Mouse (Mus musculus) hindbrain, embryonic 13.5 days (tissue): ENCODE data around the gene Prdm11. TPM values are rescaled to one million over a fixed set of nuclear protein-coding genes. Genes with fewer than 3 reads are reported as not detected.
A peak's percentile ranks its signal among the peaks of the same experiment; 100 is the strongest.

Source experiments
- ATAC-seq: fragments of 200-750 bp; cut with Nextera tagmentation; 2 replicates; pipeline ENCODE4 v1.8.0; 2017; ENCODE audit warnings: moderate TSS enrichment; ENCODE audit not compliant: low FRiP score
- H3K27ac ChIP-seq: fragments of 300-500 bp; sonication (generic); 2 replicates; pipeline ENCODE4 v1.5.1; 2015; ENCODE audit warnings: inconsistent platforms, mild to moderate bottlenecking, moderate library complexity
- H3K27me3 ChIP-seq: fragments of 300-500 bp; sonication (generic); 2 replicates; pipeline ENCODE4 v1.6.1; 2015; ENCODE audit warnings: mild to moderate bottlenecking, inconsistent platforms
- H3K36me3 ChIP-seq: fragments of 300-500 bp; sonication (generic); 2 replicates; pipeline ENCODE4 v1.6.1; 2015; ENCODE audit warnings: mild to moderate bottlenecking, inconsistent platforms
- H3K4me1 ChIP-seq: fragments of 300-500 bp; sonication (generic); replicated peaks from 2 replicates; pipeline ENCODE4 v1.6.1; 2015; ENCODE audit warnings: inconsistent platforms
- H3K4me2 ChIP-seq: fragments of 300-500 bp; sonication (generic); 2 replicates; pipeline ENCODE4 v1.6.1; 2015; ENCODE audit warnings: inconsistent platforms, mild to moderate bottlenecking, moderate library complexity
- H3K4me3 ChIP-seq: fragments of 300-500 bp; sonication (generic); 2 replicates; pipeline ENCODE4 v1.5.1; 2015; ENCODE audit warnings: mild to moderate bottlenecking, inconsistent platforms
- H3K9ac ChIP-seq: fragments of 300-500 bp; sonication (generic); 2 replicates; pipeline ENCODE4 v1.6.1; 2015; ENCODE audit warnings: mild to moderate bottlenecking, inconsistent platforms
- H3K9me3 ChIP-seq: fragments of 300-500 bp; sonication (generic); 2 replicates; pipeline ENCODE4 v1.6.1; 2016; ENCODE audit warnings: inconsistent platforms
- WGBS: fragments of 180-500 bp; shearing (Covaris S2); methylation state at CpG from one replicate; pipeline ENCODE4 v1.1.7; 2015; 5-methylcytosine and 5-hydroxymethylcytosine counted together
- polyA plus RNA-seq: library from polyadenylated mRNA; unstranded; fragments of >200 nt; fragmentation: Nextera tagmentation; extraction: Ambion mirVana; gene quantifications from 2 replicates; pipeline ENCODE4 v1.2.1, GENCODE M21; 2015

Prdm11 gene
- polyA plus RNA-seq, 1 experiment from 2014 or later, result 1.9 TPM

DNA sequence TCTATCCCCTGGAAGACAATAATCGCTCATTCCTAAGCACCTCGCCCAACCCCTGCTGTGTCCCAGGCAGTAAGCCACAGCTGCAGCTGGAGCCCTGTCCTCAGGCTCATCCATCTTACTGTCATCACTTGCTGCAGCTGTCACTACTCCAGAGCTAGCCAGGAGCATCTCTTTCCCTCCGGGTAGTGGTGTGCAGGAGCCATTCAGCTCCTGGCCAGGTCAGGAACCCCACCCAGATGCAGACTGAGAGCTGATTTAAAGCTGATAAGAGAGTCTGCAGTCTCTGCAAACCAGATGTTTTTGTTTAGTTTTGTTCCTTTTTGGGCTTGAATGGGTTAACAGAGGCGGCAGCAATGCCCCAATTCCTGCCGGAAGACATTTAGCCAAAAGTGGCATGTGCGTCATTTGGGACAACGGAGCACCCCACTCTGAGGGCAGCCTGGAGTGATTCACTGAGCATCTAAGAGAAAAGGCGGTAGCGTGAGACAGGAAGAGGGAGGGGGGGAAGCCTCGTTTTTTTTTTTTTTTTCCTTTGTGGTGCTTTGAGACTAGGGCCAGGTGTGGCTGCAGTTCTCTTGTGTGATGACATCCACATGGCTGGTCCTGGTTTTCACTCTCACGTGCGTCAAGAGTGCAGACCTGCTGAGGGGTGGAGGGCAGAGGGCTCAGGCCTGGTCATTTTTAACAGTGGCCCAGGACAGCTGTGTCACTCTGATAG, 97.8 kb downstream of the Prdm11 start:
- peak overlapping the region; percentile 41 for H3K27ac ChIP-seq
- peak overlapping the region; percentile 26; the same call in 1 of the 2 replicates for H3K9ac ChIP-seq
- ATAC-seq, result peak; percentile 69
- H3K4me3 ChIP-seq, result no peak overlapping the region
- H3K4me1 ChIP-seq, result peaks cover 34% of the 10 kb centered on the region
- peak overlapping the region; percentile 34 for H3K4me2 ChIP-seq
- WGBS, result 7% methylated on average over 12 of the region's 12 CpGs
- H3K9me3 ChIP-seq, result no peaks in the 10 kb centered on the region
- peaks cover 20% of the 10 kb centered on the region for H3K27me3 ChIP-seq
- H3K36me3 ChIP-seq, result peaks cover 2% of the 10 kb centered on the region; the same call in 1 of the 2 replicates

DNA sequence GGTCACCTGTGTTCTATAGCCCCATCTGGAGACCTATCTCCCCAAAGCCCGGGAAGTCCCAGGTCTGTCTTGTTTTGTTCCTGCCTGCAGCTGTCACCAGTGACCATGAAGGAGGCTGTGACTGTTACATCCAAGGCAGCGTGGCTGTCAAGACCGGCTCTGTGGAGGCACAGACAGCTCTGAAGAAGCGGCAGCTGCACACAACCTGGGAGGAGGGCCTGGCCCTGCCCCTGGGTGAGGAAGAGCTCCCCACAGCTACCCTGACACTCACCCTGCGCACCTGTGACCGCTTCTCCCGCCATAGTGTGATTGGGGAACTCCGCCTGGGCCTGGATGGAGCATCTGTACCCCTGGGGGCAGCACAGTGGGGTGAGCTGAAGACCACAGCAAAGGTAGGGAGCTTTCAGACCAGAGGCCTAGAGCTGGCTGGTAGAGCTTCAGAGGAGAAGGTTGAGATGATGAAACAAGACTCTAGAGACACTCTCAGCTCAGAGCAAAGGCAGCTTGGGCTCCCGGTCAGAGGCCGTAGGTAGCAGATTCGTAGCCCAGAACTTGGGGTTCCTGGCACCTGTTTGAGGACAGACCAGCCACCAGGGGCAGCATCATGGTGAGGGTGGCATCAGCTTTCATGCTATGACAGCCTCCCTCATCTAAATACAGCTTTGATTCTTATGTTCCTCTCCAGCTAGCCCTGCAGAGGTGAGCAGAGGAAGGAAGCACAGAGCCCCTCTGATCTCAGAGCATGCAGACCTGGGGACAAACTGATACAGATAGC, 100.0 kb downstream of the Prdm11 start:
- Histone ChIP-seq H3K27me3 (peaks cover 17% of the 10 kb centered on the region), H3K27ac (no peak overlapping the region), H3K4me3 (no peak overlapping the region), H3K36me3 (peaks cover 5% of the 10 kb centered on the region; the same call in 1 of the 2 replicates), H3K9ac (no peak overlapping the region), H3K4me1 (peaks cover 32% of the 10 kb centered on the region), H3K9me3 (no peaks in the 10 kb centered on the region), H3K4me2 (no peak overlapping the region)
- no peak for ATAC-seq
- 83% methylated on average over 11 of the region's 11 CpGs for WGBS

GRCm38 (mm10) chr2:92945125-92945746, 100.7 kb downstream of the Prdm11 start:
- Histone ChIP-seq H3K4me2 (no peak overlapping the region), H3K27ac (no peak overlapping the region), H3K4me3 (no peak overlapping the region), H3K4me1 (peaks cover 32% of the 10 kb centered on the region), H3K9ac (no peak overlapping the region), H3K36me3 (peaks cover 5% of the 10 kb centered on the region; the same call in 1 of the 2 replicates), H3K27me3 (peaks cover 21% of the 10 kb centered on the region), H3K9me3 (no peaks in the 10 kb centered on the region)
- ATAC-seq, result no peak
- WGBS, result 95% methylated on average over 11 of the region's 11 CpGs

DNA sequence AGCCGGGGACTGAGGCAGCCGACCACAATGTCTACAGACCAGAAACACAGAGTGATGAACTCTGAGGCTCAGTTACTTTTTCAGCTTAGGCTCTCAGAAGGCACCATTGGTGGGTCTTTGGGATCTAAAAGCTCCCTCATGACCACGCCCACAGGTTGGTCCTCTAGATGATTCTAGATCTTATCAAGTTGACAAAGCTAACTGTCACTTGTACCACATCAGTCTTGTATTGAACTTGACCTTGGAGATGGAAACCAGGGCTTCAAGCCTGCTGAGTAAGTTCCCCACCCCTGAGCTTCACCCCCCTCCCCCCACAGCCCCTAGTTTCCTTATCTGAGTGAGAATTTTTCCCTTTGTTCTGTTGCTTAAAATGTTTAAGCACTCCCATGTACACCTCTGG, 101.6 kb downstream of the Prdm11 start:
- Histone ChIP-seq H3K4me3 (no peak overlapping the region), H3K9me3 (no peaks in the 10 kb centered on the region), H3K27ac (no peak overlapping the region), H3K27me3 (peaks cover 21% of the 10 kb centered on the region), H3K36me3 (peaks cover 5% of the 10 kb centered on the region; the same call in 1 of the 2 replicates), H3K9ac (no peak overlapping the region), H3K4me2 (no peak overlapping the region), H3K4me1 (peaks cover 29% of the 10 kb centered on the region)
- 93% methylated on average over 3 of the region's 3 CpGs for WGBS
- ATAC-seq, result no peak

DNA sequence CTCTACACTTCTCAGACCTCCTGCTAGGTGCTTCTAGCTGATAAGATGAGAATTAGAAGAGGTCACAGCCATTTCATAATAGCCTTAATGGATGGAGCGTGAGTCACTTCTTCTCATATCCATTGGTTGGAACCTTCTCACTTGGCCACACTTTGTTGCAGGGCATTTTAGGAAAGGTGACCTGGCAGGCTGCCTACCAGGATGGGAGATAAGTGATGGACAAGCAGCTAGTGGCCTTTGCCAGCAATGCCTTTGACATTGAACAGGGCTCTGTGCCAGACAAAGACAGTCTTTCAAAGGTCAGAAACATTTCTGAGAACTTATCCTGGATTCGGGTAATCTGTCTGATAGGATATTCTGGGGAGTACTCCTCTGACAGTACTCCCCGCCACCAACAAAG, 102.6 kb downstream of the Prdm11 start:
- peaks cover 21% of the 10 kb centered on the region for H3K27me3 ChIP-seq
- WGBS, result 92% methylated on average over 3 of the region's 3 CpGs
- H3K9ac ChIP-seq, result no peak overlapping the region
- peaks cover 19% of the 10 kb centered on the region for H3K4me1 ChIP-seq
- peaks cover 5% of the 10 kb centered on the region; the same call in 1 of the 2 replicates for H3K36me3 ChIP-seq
- H3K4me3 ChIP-seq, result no peak overlapping the region
- H3K27ac ChIP-seq, result no peak overlapping the region
- ATAC-seq, result no peak
- H3K9me3 ChIP-seq, result no peaks in the 10 kb centered on the region
- no peak overlapping the region for H3K4me2 ChIP-seq

DNA sequence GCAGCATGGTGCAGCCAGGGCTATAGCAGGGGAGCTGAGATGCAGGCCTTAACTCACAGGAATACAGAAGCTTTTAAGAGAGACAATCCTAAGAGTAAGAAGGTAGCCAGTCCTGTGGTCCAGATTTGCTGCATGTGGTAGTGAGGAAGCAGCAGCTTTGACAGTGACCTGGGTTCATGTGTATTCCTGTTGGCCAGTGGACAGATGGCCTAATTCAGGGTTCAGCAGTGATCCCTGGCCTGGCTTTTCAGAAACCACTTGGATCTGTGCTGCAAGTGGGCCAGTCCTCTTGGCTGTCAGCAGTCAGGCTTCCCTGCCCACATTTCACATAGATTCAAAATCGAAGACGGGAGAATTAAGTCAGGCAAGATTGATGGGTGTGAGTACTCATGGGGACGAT, 104.5 kb downstream of the Prdm11 start:
- Histone ChIP-seq H3K9me3 (no peaks in the 10 kb centered on the region), H3K4me2 (no peak overlapping the region), H3K36me3 (peaks cover 5% of the 10 kb centered on the region; the same call in 1 of the 2 replicates), H3K27ac (no peak overlapping the region), H3K4me1 (0 out of 2 replicates have a peak, but pooled peaks cover 7% of the 10 kb centered on the region), H3K9ac (no peak overlapping the region), H3K27me3 (peaks cover 17% of the 10 kb centered on the region), H3K4me3 (no peak overlapping the region)
- WGBS, result 62% methylated on average over 3 of the region's 3 CpGs
- no peak for ATAC-seq

DNA sequence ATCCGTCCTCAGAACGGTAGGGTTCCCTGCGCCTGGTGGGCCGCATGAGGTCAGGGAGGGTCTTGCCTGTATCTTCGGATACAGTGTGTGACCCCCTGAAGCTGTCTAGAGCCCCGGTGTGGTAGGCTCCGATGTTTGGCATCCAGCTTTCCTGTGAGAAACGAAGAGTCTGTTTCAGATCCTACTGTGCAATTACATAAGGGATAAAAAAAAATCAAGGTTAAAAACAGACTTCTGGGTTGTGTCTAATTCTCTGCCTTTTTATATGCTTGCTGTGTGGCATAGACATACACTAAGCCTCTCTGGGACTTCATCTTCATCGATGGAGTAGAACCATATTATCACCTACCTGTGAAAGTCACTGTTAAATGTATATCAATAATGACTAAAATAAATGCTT, 105.0 kb downstream of the Prdm11 start:
- Histone ChIP-seq H3K27me3 (peaks cover 12% of the 10 kb centered on the region), H3K4me3 (no peak overlapping the region), H3K9me3 (no peaks in the 10 kb centered on the region), H3K9ac (no peak overlapping the region), H3K4me1 (0 out of 2 replicates have a peak, but pooled peaks cover 5% of the 10 kb centered on the region), H3K27ac (no peak overlapping the region), H3K36me3 (peaks cover 5% of the 10 kb centered on the region; the same call in 1 of the 2 replicates), H3K4me2 (no peak overlapping the region)
- ATAC-seq, result no peak
- 82% methylated on average over 9 of the region's 9 CpGs for whole genome bisulfite sequencing

DNA sequence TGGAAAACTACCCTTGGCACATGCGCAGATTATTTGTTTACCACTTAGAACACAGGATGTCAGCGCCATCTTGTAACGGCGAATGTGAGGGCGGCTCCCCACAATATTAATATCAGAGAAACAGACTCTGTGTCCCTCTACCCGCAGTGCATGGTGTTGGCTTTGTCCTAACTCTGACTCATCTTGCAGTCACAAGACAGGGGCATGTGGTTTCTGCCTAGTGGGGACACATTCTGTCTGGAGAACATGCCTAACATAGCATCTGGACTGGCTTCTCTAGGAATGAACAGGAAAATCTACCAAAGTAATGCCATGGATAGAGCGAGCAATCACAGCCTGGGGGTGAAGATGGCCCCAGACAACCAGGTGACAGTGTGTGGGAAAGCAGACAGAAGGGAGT, 107.1 kb downstream of the Prdm11 start:
- no peak overlapping the region for H3K27ac ChIP-seq
- 97% methylated on average over 7 of the region's 7 CpGs for WGBS
- no peak overlapping the region for H3K4me3 ChIP-seq
- peaks cover 21% of the 10 kb centered on the region for H3K4me1 ChIP-seq
- H3K4me2 ChIP-seq, result no peak overlapping the region
- H3K9me3 ChIP-seq, result no peaks in the 10 kb centered on the region
- H3K27me3 ChIP-seq, result peaks cover 8% of the 10 kb centered on the region; the same call in 1 of the 2 replicates
- H3K36me3 ChIP-seq, result peaks cover 5% of the 10 kb centered on the region; the same call in 1 of the 2 replicates
- ATAC-seq, result no peak
- H3K9ac ChIP-seq, result no peak overlapping the region

DNA sequence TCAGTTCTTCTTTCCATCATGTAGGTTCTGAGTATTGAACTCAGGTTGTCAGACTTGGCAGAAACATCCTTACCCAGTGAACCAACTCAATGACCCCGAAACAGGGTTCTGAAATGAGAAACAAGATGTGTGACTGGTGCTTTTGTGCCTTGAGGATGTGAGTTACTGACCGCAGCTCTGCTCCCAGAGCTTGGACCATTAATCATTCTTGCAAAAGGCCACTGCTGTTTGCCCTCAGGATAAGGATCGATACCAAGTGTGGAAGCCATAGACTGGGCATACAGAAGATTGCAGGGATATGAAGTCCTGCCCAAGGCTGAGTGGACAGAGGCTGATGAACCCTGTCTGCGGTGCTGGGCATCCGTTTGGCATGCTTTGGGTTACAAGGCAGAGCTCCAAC, 107.9 kb downstream of the Prdm11 start:
- Histone ChIP-seq H3K27me3 (peaks cover 5% of the 10 kb centered on the region; the same call in 1 of the 2 replicates), H3K4me1 (peaks cover 21% of the 10 kb centered on the region), H3K9ac (no peak overlapping the region), H3K27ac (no peak overlapping the region), H3K36me3 (peaks cover 2% of the 10 kb centered on the region; the same call in 1 of the 2 replicates), H3K4me3 (no peak overlapping the region), H3K4me2 (no peak overlapping the region), H3K9me3 (no peaks in the 10 kb centered on the region)
- WGBS, result 70% methylated on average over 5 of the region's 5 CpGs
- no peak for ATAC-seq

DNA sequence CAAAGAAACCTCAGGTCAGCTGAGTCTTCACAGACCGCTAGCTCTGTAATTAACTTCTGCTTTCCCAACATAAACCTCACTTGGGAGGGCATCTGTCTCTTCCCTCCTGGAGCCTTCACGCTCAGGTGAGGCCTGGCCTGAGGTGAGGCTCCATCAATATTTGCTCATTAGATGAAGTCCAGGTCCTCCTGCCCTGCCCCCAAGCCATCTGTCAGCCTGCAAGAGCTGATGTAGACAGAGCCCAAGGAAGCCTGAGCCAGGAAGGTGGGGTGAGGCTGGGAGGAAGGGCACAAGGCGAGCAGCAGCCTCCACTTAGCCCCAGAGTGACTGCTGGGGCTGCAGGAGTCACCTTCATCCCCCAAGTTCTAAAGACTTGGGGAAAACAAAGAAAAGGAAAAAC, 110.5 kb downstream of the Prdm11 start:
- no peak overlapping the region for H3K9ac ChIP-seq
- no peak overlapping the region for H3K4me3 ChIP-seq
- H3K27ac ChIP-seq, result no peak overlapping the region; the same call in 1 of the 2 replicates
- H3K27me3 ChIP-seq, result peaks cover 7% of the 10 kb centered on the region; the same call in 1 of the 2 replicates
- H3K4me1 ChIP-seq, result peaks cover 23% of the 10 kb centered on the region
- H3K36me3 ChIP-seq, result no peaks in the 10 kb centered on the region
- H3K4me2 ChIP-seq, result no peak overlapping the region
- no peak for ATAC-seq
- H3K9me3 ChIP-seq, result no peaks in the 10 kb centered on the region
- 61% methylated on average over 3 of the region's 3 CpGs for WGBS

- 0 out of 2 replicates have a peak, but pooled peaks cover 7% of the 10 kb centered on the region for H3K27me3 ChIP-seq
- H3K4me2 ChIP-seq, result no peak overlapping the region
- H3K9ac ChIP-seq, result no peak overlapping the region
- H3K27ac ChIP-seq, result peak overlapping the region; percentile 70
- H3K4me3 ChIP-seq, result no peak overlapping the region
- no peaks in the 10 kb centered on the region for H3K9me3 ChIP-seq
- WGBS, result 19% methylated on average over 10 of the region's 10 CpGs
- no peaks in the 10 kb centered on the region for H3K36me3 ChIP-seq
- ATAC-seq, result 0 out of 2 replicates have a peak, but pooled peaks have one; percentile 33
- peaks cover 23% of the 10 kb centered on the region for H3K4me1 ChIP-seq
Measured at GRCm38 (mm10) chr2:92934312-92934982, 111.5 kb downstream of the Prdm11 start.
